Mouse (Mus musculus): ENCODE data around the gene Nupr1l.
"Not testable (repeated sequence)": the region's sequence is repeated elsewhere in the genome, so short reads cannot be mapped to it uniquely, and the experiment has no call there.

The Nupr1l gene

GRCm38 (mm10) chr5:129915491-129915890 lies 7.2 kb downstream of the Nupr1l start:
- DNase-seq (ENCODE audit: low read depth in 2 of 2, low spot score in 2 of 2), result not testable (repeated sequence)

GRCm38 (mm10) chr5:129918065-129918651 lies 9.8 kb downstream of the Nupr1l start:
- DNase-seq (ENCODE audit: low read depth in 2 of 2, low spot score in 2 of 2), result no peak

- DNase-seq (ENCODE audit: low read depth in 2 of 2, low spot score in 2 of 2), result no peak
These were observed 10.4 kb downstream of the Nupr1l start for GRCm38 (mm10) chr5:129918752-129919151.

- DNase-seq (ENCODE audit: low read depth in 2 of 2, low spot score in 2 of 2), result no peak
These were observed 11.0 kb downstream of the Nupr1l start for GRCm38 (mm10) chr5:129919320-129919719.

- no peak for DNase-seq (ENCODE audit: low read depth in 2 of 2, low spot score in 2 of 2)
These were observed 13.6 kb downstream of the Nupr1l start for GRCm38 (mm10) chr5:129921972-129922371.

- DNase-seq (ENCODE audit: low read depth in 2 of 2, low spot score in 2 of 2), result no peak
These were observed 16.6 kb downstream of the Nupr1l start for GRCm38 (mm10) chr5:129924820-129925452.

- no peak for DNase-seq (ENCODE audit: low read depth in 2 of 2, low spot score in 2 of 2)
These were observed 17.6 kb downstream of the Nupr1l start for GRCm38 (mm10) chr5:129925933-129926332.

- no peak for DNase-seq (ENCODE audit: low read depth in 2 of 2, low spot score in 2 of 2)
These were observed 21.9 kb downstream of the Nupr1l start for GRCm38 (mm10) chr5:129929924-129930855.

GRCm38 (mm10) chr5:129936941-129937340 lies 28.6 kb downstream of the Nupr1l start:
- no peak for DNase-seq (ENCODE audit: low read depth in 2 of 2, low spot score in 2 of 2)

GRCm38 (mm10) chr5:129940281-129940680 lies 31.9 kb downstream of the Nupr1l start:
- no peak for DNase-seq (ENCODE audit: low read depth in 2 of 2, low spot score in 2 of 2)

- no peak for DNase-seq (ENCODE audit: low read depth in 2 of 2, low spot score in 2 of 2)
These were observed 32.6 kb downstream of the Nupr1l start for GRCm38 (mm10) chr5:129940736-129941494.

GRCm38 (mm10) chr5:129941495-129942045 lies 33.2 kb downstream of the Nupr1l start, which contains the start of gene Vkorc1l1:
Gene Vkorc1l1, plus strand, starts transcription at chr5:129941970.
- DNase-seq (ENCODE audit: low read depth in 2 of 2, low spot score in 2 of 2), result peak; percentile 98 to 99

GRCm38 (mm10) chr5:129942073-129942939 lies 34.0 kb downstream of the Nupr1l start:
- peak; percentile 14 to 36 for DNase-seq (ENCODE audit: low read depth in 2 of 2, low spot score in 2 of 2)

GRCm38 (mm10) chr5:129943402-129943801 lies 35.1 kb downstream of the Nupr1l start:
- no peak for DNase-seq (ENCODE audit: low read depth in 2 of 2, low spot score in 2 of 2)

GRCm38 (mm10) chr5:129947528-129948033 lies 39.2 kb downstream of the Nupr1l start:
- DNase-seq (ENCODE audit: low read depth in 2 of 2, low spot score in 2 of 2), result no peak

GRCm38 (mm10) chr5:129952143-129952542 lies 43.8 kb downstream of the Nupr1l start:
- no peak for DNase-seq (ENCODE audit: low read depth in 2 of 2, low spot score in 2 of 2)

GRCm38 (mm10) chr5:129954473-129955254 lies 46.3 kb downstream of the Nupr1l start:
- DNase-seq (ENCODE audit: low read depth in 2 of 2, low spot score in 2 of 2), result no peak

- DNase-seq (ENCODE audit: low read depth in 2 of 2, low spot score in 2 of 2), result no peak
These were observed 47.5 kb downstream of the Nupr1l start for GRCm38 (mm10) chr5:129955792-129956191.

- no peak for DNase-seq (ENCODE audit: low read depth in 2 of 2, low spot score in 2 of 2)
These were observed 54.9 kb downstream of the Nupr1l start for GRCm38 (mm10) chr5:129963224-129963623.
